Mouse (Mus musculus): ENCODE measurements around the gene Fut4.
A peak's percentile ranks its signal among the peaks of the same experiment; 100 is the strongest.

Gene Fut4

DNA sequence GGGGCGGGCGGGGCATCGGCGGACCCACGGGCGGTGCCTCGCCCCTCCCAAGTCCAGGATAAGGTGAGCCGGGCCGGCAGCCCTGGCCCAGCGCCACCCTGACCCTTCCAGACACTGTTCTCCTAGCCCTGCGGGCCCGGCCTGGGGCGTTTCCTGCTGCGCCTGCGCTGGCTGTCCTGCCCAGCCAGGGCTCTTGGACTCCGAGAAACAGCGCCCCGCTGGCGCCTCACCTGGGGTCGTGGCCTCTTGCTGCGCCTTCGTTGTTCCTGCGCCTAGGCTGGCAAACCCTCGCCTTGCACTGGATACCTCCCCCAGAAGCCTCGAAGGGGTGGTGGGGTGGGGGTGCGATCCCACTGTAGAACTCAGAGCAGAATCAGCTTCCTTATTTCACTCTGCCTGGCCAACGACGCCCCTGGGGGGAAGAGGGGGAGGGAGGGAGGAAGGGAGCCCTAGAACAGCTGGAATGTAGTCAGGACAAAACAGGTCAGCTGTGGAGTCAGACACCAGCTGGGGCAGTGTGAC lies at the start of gene Fut4:
TSS of gene Fut4 (minus strand) at position 393 of the 522 bp plus-strand sequence.
- peak; percentile 78 for DNase-seq (ENCODE audit: extremely low spot score)

GRCm38 (mm10) chr9:14787356-14787755 lies 35.2 kb upstream of the Fut4 start:
- DNase-seq (ENCODE audit: extremely low spot score), result no peak

- DNase-seq (ENCODE audit: extremely low spot score), result peak; percentile 96
These were observed 32.1 kb upstream of the Fut4 start, which contains the start of the genes Mre11a and Ankrd49 for GRCm38 (mm10) chr9:14784039-14785002. TSS of gene Mre11a (plus strand) at chr9:14784654. TSS of gene Ankrd49 (minus strand) at chr9:14784856.

DNA sequence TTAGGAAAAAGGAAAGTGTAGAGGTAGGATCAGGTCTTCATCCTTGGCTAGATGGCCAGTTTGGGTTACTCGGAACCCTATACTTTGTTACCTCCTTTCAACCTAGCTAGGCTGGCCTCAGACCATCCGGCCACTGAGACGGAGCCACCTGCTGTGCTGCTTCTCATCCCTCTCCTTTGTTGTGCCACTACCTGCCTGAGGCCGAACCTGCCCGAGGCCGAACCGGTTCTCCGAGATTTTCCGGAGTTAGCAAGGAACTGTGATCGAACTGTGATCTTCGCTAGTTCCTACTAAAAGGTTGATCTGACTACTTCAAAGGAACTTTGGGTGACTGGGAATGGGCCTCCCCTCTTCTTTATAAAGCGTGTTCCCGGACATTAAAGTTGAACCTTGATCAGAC lies 26.1 kb upstream of the Fut4 start:
- no peak for DNase-seq (ENCODE audit: extremely low spot score)

DNA sequence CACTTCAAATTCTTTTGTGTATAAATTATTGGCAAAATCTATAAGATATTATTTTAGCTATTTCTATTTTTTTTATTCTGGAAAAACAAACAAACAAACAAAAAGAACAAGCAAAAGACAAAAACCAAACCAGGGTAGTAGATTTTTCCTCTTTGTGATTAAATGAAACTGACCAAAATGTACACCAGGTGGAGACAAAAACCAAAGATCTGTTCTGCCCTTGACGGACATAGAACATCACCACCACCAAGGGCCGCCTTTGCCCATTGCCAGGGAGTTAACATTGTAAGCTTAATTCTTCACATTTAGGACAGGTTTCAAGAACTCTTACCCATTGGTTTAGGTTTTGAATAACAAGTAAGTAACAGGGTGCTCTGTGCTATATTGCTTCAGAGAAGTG lies 21.6 kb upstream of the Fut4 start:
- no peak for DNase-seq (ENCODE audit: extremely low spot score)

- no peak for DNase-seq (ENCODE audit: extremely low spot score)
These were observed 19.9 kb upstream of the Fut4 start for GRCm38 (mm10) chr9:14772074-14772473.

DNA sequence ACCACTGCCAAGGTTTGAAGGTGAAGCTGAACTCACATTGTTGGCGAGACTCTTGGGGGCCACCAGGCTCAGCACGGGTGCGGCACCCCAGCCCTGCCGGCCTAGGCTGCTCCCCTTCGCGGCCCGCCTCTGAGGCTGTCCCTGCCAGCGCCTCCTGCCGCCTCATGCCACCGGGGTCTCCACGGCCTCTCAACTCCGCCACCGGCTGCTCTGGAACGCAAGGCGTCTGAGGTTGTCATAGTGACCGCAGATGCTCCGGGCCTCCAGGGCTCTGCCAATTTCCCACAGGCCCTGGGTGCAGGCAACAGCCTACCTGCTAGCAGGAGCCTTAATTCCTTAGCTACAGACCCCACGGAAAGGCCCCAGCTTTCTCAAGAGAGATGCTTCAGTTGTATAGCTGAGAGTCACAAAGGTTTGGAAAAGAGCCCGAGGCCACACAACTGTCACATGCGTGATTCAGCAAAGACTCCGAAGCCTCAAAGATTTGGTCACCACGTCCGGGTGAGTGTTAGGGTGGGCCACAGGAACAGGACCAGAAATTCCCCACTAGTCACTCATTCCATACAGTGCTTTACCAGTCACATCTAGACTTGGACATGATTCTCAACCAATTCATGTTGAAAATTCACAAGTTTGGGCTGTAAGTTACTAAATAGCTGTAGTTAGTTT lies 18.7 kb upstream of the Fut4 start, which contains the start of gene 1700012B09Rik:
TSS of gene 1700012B09Rik (minus strand) at position 228 of the 669 bp plus-strand sequence.
- DNase-seq (ENCODE audit: extremely low spot score), result peak; percentile 41

DNA sequence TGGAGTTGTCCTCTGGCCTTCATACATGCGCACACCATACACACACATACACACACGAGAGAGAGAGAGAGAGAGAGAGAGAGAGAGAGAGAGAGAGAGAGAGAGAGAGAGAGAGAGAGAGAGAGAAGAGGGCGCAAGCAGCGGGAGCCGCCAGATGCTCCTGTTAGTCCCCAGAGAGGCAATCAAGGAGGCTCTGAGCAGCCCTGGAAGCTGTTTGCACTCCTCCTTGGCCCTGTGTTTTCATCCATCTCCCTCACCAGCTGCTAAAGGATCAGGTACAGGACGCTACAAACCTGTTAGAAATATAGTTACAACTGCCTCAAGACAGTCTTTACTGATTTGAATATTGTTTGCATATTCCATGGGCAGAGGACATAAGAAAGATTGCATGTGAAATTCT lies 17.6 kb upstream of the Fut4 start:
- DNase-seq (ENCODE audit: extremely low spot score), result no peak

GRCm38 (mm10) chr9:14764765-14765164 lies 12.6 kb upstream of the Fut4 start:
- peak; percentile 51 for DNase-seq (ENCODE audit: extremely low spot score)

GRCm38 (mm10) chr9:14759261-14759660 lies 7.1 kb upstream of the Fut4 start:
- no peak for DNase-seq (ENCODE audit: extremely low spot score)

DNA sequence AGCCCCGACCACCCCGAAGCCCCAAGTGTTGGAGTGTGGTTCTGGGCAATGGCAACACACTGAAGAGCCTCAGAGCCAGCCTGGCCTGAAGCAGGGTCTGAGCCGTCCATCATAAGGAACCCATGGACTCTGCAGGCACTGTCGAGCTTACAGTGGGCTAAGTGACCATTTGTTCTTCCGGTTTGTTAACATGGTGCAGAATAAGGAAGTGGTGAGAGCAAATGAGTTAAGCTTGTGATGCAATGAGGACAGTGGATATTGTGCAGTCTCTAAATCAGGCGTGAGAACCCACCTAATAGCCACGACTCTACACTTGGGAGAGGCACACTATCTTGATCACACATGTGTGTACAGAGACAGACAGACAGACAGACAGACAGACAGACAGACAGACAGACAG lies 6.4 kb upstream of the Fut4 start:
- no peak for DNase-seq (ENCODE audit: extremely low spot score)

DNA sequence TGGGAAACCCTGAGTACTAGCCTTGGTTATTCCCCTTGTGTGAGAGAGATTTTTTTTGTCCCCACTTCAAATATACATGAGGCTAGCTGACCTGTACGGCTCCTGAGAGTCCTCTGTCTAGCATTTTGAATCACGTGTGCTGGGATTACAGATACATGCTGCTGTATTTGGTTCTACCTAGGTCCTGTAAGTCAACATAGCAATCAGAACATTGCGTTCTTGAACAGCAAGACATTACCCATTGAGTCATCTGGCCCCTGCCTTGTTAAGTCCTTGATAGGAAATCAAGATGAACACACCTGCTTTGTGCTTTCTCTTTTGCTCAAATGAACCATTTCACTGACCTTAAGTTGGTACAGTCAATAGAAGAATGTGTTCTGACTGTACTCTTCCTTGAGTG lies 2.3 kb upstream of the Fut4 start:
- DNase-seq (ENCODE audit: extremely low spot score), result no peak

DNA sequence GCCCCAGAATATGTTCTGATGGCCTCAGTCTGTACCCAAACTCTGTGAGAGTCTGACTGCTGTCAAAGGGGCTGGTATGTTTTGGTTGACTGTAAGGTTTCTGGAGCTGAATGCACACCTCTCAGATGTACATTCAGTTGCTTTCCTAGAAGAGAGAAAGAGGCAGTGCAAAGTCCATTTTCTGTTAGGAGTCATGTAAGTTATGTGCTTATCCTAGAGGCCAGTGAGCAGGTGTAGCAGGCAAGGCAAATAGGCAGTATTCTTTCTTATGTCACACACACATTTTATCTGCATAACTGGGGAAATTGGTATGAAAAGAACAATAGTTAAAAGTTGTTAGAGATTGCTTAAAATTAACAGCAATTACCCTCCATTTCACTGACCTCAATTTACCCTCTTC lies 1.8 kb upstream of the Fut4 start:
- DNase-seq (ENCODE audit: extremely low spot score), result no peak

DNA sequence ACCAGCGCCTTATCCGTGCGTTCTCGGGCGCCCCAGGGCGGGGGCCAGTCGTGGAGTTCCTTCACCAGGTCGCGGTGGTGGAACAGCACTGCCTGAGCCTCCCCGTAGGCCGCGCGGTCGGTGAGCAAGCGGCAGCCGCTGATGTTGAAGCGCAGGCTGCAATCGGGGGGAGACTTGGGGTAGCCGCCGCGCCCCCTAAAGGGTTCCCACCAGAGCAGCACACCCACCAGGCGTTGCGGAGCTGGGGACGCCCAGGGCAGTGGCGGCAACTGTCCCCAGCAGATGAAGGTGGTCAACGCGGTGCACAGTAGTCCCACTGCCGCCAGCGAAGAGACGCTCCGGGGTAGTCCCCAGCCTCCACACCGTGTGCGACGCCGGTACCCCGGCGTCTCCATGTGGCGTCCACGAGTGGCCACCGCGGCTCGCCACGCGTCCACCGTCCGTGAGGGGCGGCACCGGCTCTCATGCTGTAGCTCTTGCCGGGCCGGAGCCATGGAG lies 641 bp downstream of the Fut4 start:
- DNase-seq (ENCODE audit: extremely low spot score), result peak; percentile 56

GRCm38 (mm10) chr9:14750901-14751502 lies 1.2 kb downstream of the Fut4 start:
- DNase-seq (ENCODE audit: extremely low spot score), result no peak

- no peak for DNase-seq (ENCODE audit: extremely low spot score)
These were observed 11.9 kb downstream of the Fut4 start, which contains the start of gene Piwil4 for GRCm38 (mm10) chr9:14740151-14740924. TSS of gene Piwil4 (minus strand) at chr9:14740733.

DNA sequence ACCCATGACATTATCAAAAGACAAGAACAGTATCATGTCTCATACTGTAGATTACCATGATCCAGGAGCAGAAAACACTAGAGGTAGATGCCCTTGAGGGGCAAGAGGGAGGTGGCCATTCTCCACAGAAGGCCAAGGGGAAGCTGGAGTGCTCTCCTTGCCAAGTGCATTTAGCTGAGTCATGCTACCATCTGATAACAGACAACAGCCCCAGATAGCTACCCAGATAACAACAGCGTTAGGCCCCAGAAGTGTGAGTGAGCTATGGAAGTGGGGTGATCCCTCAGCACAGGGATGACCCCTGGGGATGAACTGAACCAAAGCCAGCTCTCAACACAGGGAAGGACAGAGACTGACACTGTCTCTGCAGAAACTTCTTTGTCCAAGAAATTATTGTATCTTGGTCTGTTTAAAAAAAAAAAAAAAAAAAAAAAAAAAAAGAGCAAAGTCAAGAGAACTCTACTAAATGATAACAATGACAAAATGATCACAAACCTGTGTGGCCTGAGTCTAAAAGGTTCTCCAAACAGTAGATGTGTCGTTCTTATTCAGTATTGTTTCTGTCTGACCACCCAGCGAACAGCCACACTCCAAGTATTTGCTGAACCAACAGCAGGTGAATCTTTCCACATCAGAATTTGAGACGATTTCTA lies 12.6 kb downstream of the Fut4 start:
- DNase-seq (ENCODE audit: extremely low spot score), result no peak

DNA sequence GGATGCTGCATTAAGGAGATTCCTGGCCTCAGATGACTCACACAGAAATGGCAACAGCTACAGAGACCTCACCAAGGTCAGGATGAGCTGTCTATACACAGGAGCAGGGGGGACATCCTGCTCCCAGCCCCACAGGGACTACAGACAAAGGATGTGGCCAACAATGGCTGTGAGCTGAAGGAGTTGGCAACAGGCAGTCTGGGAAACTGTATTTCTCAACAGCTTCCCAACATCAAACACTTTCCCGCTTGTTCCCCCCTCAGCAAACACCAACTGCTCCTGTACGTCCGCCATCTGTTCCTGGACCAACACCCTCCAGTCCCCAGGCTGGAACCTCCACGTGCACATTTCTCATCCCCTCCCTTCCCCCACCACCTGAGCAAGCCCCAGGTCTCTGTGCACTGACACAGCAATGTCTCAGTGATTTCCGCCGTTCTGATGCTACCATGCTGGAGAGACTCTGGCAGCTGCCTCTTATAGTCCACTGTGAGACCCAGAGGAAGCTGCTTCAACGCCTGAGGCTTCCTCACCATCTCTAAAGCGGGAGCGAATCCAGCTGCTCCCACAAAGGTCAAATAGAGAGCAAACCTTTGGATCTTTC lies 21.2 kb downstream of the Fut4 start:
- DNase-seq (ENCODE audit: extremely low spot score), result peak; percentile 59

- no peak for DNase-seq (ENCODE audit: extremely low spot score)
These were observed 23.8 kb downstream of the Fut4 start for GRCm38 (mm10) chr9:14728365-14728764.

DNA sequence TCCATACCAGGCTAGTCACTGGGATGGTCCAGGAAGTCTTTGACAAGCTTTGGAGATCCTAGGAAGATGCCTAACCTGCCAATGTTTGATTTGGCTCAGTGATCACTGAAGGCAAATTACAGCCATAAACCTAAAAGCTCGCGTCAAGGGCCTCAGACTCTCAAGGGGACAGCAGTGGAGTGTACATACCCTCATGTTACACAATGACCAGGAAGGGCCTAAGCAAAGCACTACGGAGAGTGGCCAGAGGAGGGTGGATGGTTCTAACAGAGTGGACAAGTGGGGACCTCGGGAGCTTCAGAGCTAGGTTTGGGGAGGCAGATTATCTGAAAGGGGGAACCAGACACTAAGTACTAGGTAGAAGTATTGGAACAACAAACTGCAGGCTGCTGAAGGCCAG lies 25.6 kb downstream of the Fut4 start:
- no peak for DNase-seq (ENCODE audit: extremely low spot score)

All from embryo, embryonic 9.5 days (tissue).